Mouse (Mus musculus) layer of hippocampus, postnatal 10 days (tissue): ENCODE measurements around the gene Kdm4c. TPM values are rescaled to one million over a fixed set of nuclear protein-coding genes. Genes with fewer than 3 reads are reported as not detected.
"Not testable (repeated sequence)": the region's sequence is repeated elsewhere in the genome, so short reads cannot be mapped to it uniquely, and the experiment has no call there.

Experiments
- DNase-seq, 2 experiments: peaks; one replicate each; pipeline ENCODE4 v3.0.0; 2021; ENCODE audit warnings: low spot score in 2 of 2
- total RNA-seq, 2 experiments: library from RNA; stranded (reverse); gene quantifications; 2 replicates each; pipeline ENCODE4 v1.2.3; 2021

Kdm4c gene
- total RNA-seq, 2 experiments from 2014 or later, result 24.6 to 25.1 TPM

GRCm38 (mm10) chr4:74305315-74306105, 63.2 kb downstream of the Kdm4c start:
- no peak for DNase-seq

GRCm38 (mm10) chr4:74311135-74311534, 68.8 kb downstream of the Kdm4c start:
- DNase-seq, result no peak

- no peak for DNase-seq
Observed at GRCm38 (mm10) chr4:74312858-74313257, 70.6 kb downstream of the Kdm4c start.

- no peak for DNase-seq
Observed at GRCm38 (mm10) chr4:74315388-74315787, 73.1 kb downstream of the Kdm4c start.

- DNase-seq, result no peak
Observed at GRCm38 (mm10) chr4:74319313-74319712, 77.0 kb downstream of the Kdm4c start.

- DNase-seq, result no peak
Observed at GRCm38 (mm10) chr4:74357479-74357878, 115.2 kb downstream of the Kdm4c start.

- DNase-seq, result no peak
Observed at GRCm38 (mm10) chr4:74360274-74360673, 118.0 kb downstream of the Kdm4c start.

GRCm38 (mm10) chr4:74386583-74386982, 144.3 kb downstream of the Kdm4c start:
- no peak for DNase-seq

- DNase-seq, result no peak
Observed at GRCm38 (mm10) chr4:74393162-74393561, 150.9 kb downstream of the Kdm4c start.

- DNase-seq, result no peak
Observed at GRCm38 (mm10) chr4:74396562-74396961, 154.3 kb downstream of the Kdm4c start.

- not testable (repeated sequence) for DNase-seq
Observed at GRCm38 (mm10) chr4:74401617-74402313, 159.5 kb downstream of the Kdm4c start.

GRCm38 (mm10) chr4:74408731-74409130, 166.4 kb downstream of the Kdm4c start:
- no peak for DNase-seq

- DNase-seq, result no peak
Observed at GRCm38 (mm10) chr4:74419794-74420193, 177.5 kb downstream of the Kdm4c start.

Other genes with a start within 250 kb of the Kdm4c start
- gene Frmd3, start 229.1 kb upstream of the Kdm4c start, total RNA-seq, result 10 to 100 TPM; 16.3 to 17.1 TPM